Mouse (Mus musculus) megakaryocyte, embryonic 14.5 days (primary cell): ENCODE data around the gene D11Wsu47e. TPM values are rescaled to one million over a fixed set of nuclear protein-coding genes. Genes with fewer than 3 reads are reported as not detected.

Source experiments
- H3K27me3 ChIP-seq: replicated peaks from 2 replicates; pipeline ENCODE3; 2012; ENCODE audit warnings: inconsistent platforms
- H3K36me3 ChIP-seq: replicated peaks from 2 replicates; pipeline ENCODE3; 2012; ENCODE audit warnings: low read length, inconsistent platforms, mixed read lengths
- H3K4me1 ChIP-seq: 2 replicates; pipeline ENCODE4 v1.6.1; 2012; ENCODE audit warnings: inconsistent platforms
- H3K4me3 ChIP-seq: replicated peaks from 2 replicates; pipeline ENCODE3; 2012; ENCODE audit warnings: moderate library complexity, mild to moderate bottlenecking, inconsistent platforms
- H3K9me3 ChIP-seq: 2 replicates; pipeline ENCODE4 v1.6.1; 2012; ENCODE audit warnings: inconsistent platforms
- FLI1 ChIP-seq: IDR thresholded peaks from 2 replicates; pipeline ENCODE4 v1.6.1; 2012; ENCODE audit warnings: low read length, inconsistent platforms, mixed read lengths
- GATA1 ChIP-seq: IDR thresholded peaks from 3 replicates; pipeline ENCODE4 v1.6.1; 2012; ENCODE audit warnings: mixed read lengths, low read length, inconsistent platforms, borderline replicate concordance
- polyA plus RNA-seq: library from polyadenylated mRNA; stranded (reverse); fragments of >175 nt; gene quantifications from 2 replicates; pipeline ENCODE4 v1.2.3, GENCODE M21; 2012; ENCODE audit warnings: low replicate concordance; ENCODE audit not compliant: insufficient read depth

Gene D11Wsu47e
- polyA plus RNA-seq, 1 experiment: 5.2 TPM

- H3K9me3 ChIP-seq: peaks cover 16% of the 10 kb centered on the region
- TF ChIP-seq GATA1 (no peak), FLI1 (no peak)
Observed at GRCm38 (mm10) chr11:113698013-113698545, 13.9 kb downstream of the D11Wsu47e start.

DNA sequence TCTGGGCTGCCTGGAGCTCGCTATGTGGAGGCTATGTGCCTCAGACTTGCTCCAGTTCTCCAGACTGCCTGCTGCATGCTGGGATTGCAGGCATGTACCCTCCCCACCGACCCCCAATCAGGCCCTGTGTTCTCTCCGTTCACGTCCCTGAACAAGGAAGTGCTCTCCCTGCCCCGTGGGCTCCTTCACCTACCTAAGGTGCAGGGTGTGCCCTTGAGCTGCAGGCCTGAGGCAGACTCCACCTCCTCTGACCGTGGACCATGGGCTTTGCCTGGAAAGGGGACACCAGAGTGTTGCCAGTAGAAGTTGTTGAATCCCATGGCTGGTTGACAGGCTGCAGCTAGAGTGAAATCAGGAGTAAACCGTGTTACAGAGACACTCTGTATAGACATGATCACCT lies 15.4 kb downstream of the D11Wsu47e start:
- H3K27me3 ChIP-seq: peaks cover 4% of the 10 kb centered on the region
- H3K9me3 ChIP-seq: peaks cover 16% of the 10 kb centered on the region
- no peak for TF ChIP-seq FLI1
- no peak for TF ChIP-seq GATA1
- H3K4me3 ChIP-seq: no peak overlapping the region
- H3K36me3 ChIP-seq: peaks cover 53% of the 10 kb centered on the region
- peaks cover 17% of the 10 kb centered on the region for H3K4me1 ChIP-seq

More at GRCm38 (mm10) chr11:113698013-113698545, 13.9 kb downstream of the D11Wsu47e start:
- peaks cover 69% of the 10 kb centered on the region for H3K36me3 ChIP-seq
- no peak overlapping the region for H3K4me3 ChIP-seq
- peaks cover 14% of the 10 kb centered on the region for H3K4me1 ChIP-seq
- H3K27me3 ChIP-seq: peaks cover 4% of the 10 kb centered on the region

GRCm38 (mm10) chr11:113703758-113704157 lies 19.5 kb downstream of the D11Wsu47e start:
- Histone ChIP-seq H3K9me3 (0 out of 2 replicates have a peak, but pooled peaks cover 4% of the 10 kb centered on the region), H3K36me3 (peaks cover 29% of the 10 kb centered on the region), H3K4me3 (no peak overlapping the region), H3K27me3 (peaks cover 6% of the 10 kb centered on the region), H3K4me1 (peaks cover 12% of the 10 kb centered on the region)
- no peak for TF ChIP-seq GATA1
- TF ChIP-seq FLI1: no peak

- Histone ChIP-seq H3K36me3 (peaks cover 15% of the 10 kb centered on the region), H3K9me3 (0 out of 2 replicates have a peak, but pooled peaks cover 4% of the 10 kb centered on the region), H3K27me3 (peaks cover 6% of the 10 kb centered on the region), H3K4me3 (no peak overlapping the region), H3K4me1 (peaks cover 16% of the 10 kb centered on the region)
- no peak for TF ChIP-seq GATA1
- TF ChIP-seq FLI1: no peak
Observed at GRCm38 (mm10) chr11:113705966-113706652, 21.9 kb downstream of the D11Wsu47e start.

DNA sequence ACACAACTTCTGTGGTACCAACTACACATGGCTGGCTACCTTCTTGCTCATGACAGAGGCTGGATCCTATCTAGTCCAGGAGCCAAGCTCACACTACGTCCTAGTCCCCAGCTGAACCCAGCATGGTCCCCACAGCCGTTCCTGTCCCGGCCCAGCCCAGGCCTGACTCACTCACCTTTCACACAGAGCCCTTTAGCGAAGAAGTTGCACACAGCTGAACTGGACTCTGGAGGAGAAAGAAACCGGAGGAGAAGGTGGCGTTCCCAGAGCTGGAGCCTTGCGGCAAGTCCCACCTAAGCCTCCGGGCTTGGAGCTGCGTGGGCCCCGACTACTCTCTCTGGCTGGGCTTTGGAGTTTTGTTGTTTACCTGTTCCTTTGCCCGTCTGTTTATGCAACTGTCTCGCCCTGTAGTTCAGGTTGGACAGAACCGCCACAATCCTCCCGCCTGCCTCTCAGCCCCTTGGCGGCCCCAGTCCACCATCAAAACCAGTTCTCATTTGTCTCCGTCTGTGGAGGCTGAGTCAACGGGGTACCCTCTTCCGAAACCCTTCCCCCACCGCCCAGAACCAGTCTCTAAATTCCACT lies 24.5 kb downstream of the D11Wsu47e start:
- H3K36me3 ChIP-seq: peaks cover 15% of the 10 kb centered on the region
- peaks cover 3% of the 10 kb centered on the region for H3K27me3 ChIP-seq
- H3K9me3 ChIP-seq: 0 out of 2 replicates have a peak, but pooled peaks cover 4% of the 10 kb centered on the region
- no peak overlapping the region for H3K4me3 ChIP-seq
- TF ChIP-seq GATA1 (no peak), FLI1 (no peak)
- H3K4me1 ChIP-seq: peaks cover 24% of the 10 kb centered on the region

DNA sequence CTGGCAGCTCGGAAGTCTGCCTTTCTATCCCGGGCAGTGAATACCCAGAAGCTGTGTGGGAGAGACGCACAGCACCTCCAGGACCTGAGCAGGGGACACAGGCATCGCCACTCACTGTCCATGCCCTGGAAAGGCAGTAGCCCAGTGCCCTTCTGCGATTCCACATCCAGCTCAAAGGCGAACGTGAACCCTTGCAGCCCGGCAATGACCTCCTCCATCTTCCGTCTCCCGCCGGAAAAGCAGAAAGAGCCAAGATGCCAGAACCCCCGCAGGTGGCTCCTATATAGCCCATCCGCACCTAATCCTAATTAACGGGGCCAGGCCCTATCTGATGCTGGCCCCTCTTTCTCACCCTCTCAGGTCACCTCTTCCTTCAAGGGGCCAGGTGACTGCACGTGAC lies 25.1 kb downstream of the D11Wsu47e start:
- H3K4me1 ChIP-seq: peaks cover 22% of the 10 kb centered on the region
- TF ChIP-seq FLI1 (no peak), GATA1 (no peak)
- no peak overlapping the region for H3K4me3 ChIP-seq
- H3K27me3 ChIP-seq: peaks cover 6% of the 10 kb centered on the region
- H3K9me3 ChIP-seq: 0 out of 2 replicates have a peak, but pooled peaks cover 4% of the 10 kb centered on the region
- H3K36me3 ChIP-seq: peaks cover 15% of the 10 kb centered on the region

GRCm38 (mm10) chr11:113709731-113710256 lies 25.6 kb downstream of the D11Wsu47e start, which contains the start of gene Cpsf4l:
Gene Cpsf4l (minus strand): TSS chr11:113710017.
- H3K4me1 ChIP-seq: peaks cover 22% of the 10 kb centered on the region
- no peak within 1 kb of the TSS for H3K4me3 ChIP-seq
- peaks cover 8% of the 10 kb centered on the region for H3K27me3 ChIP-seq
- no peak for TF ChIP-seq FLI1
- no peak for TF ChIP-seq GATA1
- 0 out of 2 replicates have a peak, but pooled peaks cover 4% of the 10 kb centered on the region for H3K9me3 ChIP-seq
- H3K36me3 ChIP-seq: peaks cover 15% of the 10 kb centered on the region

- peaks cover 15% of the 10 kb centered on the region for H3K36me3 ChIP-seq
- H3K4me3 ChIP-seq: no peak overlapping the region
- 0 out of 2 replicates have a peak, but pooled peaks cover 4% of the 10 kb centered on the region for H3K9me3 ChIP-seq
- peaks cover 22% of the 10 kb centered on the region for H3K4me1 ChIP-seq
- no peak for TF ChIP-seq GATA1
- no peak for TF ChIP-seq FLI1
- H3K27me3 ChIP-seq: peaks cover 8% of the 10 kb centered on the region
Observed at GRCm38 (mm10) chr11:113710257-113710777, 26.1 kb downstream of the D11Wsu47e start.

- H3K4me1 ChIP-seq: peaks cover 19% of the 10 kb centered on the region
- no peak overlapping the region for H3K4me3 ChIP-seq
- H3K36me3 ChIP-seq: peaks cover 13% of the 10 kb centered on the region
- H3K27me3 ChIP-seq: peaks cover 10% of the 10 kb centered on the region
- no peak for TF ChIP-seq FLI1
- TF ChIP-seq GATA1: no peak
- 0 out of 2 replicates have a peak, but pooled peaks cover 4% of the 10 kb centered on the region for H3K9me3 ChIP-seq
Observed at GRCm38 (mm10) chr11:113711061-113711460, 26.8 kb downstream of the D11Wsu47e start.
